Mouse (Mus musculus) gastrocnemius, adult 2 months (tissue): Measurements from ENCODE around the gene Atp2a2. TPM values are rescaled to one million over a fixed set of nuclear protein-coding genes. Genes with fewer than 3 reads are reported as not detected.
A peak's percentile ranks its signal among the peaks of the same experiment; 100 is the strongest.
"Not testable (repeated sequence)": the region's sequence is repeated elsewhere in the genome, so short reads cannot be mapped to it uniquely, and the experiment has no call there.

Experiments
- DNase-seq: peaks from one replicate; pipeline ENCODE4 v3.0.0; 2022
- H3K27ac ChIP-seq: fragments of 200-600 bp; 2 replicates; pipeline ENCODE4 v1.8.1; 2022; ENCODE audit warnings: mild to moderate bottlenecking
- H3K4me3 ChIP-seq: fragments of 200-600 bp; 2 replicates; pipeline ENCODE4 v1.8.1; 2022; ENCODE audit warnings: mild to moderate bottlenecking, moderate library complexity
- CTCF ChIP-seq: fragments of 200-600 bp; IDR thresholded peaks from 2 replicates; pipeline ENCODE4 v1.8.1; 2022; ENCODE audit warnings: antibody characterized with exemption, mild to moderate bottlenecking, moderate library complexity
- intact Hi-C: fragments of 180-260 bp; cut with DNase I; formaldehyde crosslinking; loops from one replicate; pipeline ENCODE4 v1.15.1; 2025
- total RNA-seq, 2 experiments: library from RNA; stranded (reverse); gene quantifications; 2 replicates each; pipeline ENCODE4 v1.2.3; 2021

The Atp2a2 gene
- total RNA-seq, 2 experiments from 2014 or later, result 387 to 963 TPM

DNA sequence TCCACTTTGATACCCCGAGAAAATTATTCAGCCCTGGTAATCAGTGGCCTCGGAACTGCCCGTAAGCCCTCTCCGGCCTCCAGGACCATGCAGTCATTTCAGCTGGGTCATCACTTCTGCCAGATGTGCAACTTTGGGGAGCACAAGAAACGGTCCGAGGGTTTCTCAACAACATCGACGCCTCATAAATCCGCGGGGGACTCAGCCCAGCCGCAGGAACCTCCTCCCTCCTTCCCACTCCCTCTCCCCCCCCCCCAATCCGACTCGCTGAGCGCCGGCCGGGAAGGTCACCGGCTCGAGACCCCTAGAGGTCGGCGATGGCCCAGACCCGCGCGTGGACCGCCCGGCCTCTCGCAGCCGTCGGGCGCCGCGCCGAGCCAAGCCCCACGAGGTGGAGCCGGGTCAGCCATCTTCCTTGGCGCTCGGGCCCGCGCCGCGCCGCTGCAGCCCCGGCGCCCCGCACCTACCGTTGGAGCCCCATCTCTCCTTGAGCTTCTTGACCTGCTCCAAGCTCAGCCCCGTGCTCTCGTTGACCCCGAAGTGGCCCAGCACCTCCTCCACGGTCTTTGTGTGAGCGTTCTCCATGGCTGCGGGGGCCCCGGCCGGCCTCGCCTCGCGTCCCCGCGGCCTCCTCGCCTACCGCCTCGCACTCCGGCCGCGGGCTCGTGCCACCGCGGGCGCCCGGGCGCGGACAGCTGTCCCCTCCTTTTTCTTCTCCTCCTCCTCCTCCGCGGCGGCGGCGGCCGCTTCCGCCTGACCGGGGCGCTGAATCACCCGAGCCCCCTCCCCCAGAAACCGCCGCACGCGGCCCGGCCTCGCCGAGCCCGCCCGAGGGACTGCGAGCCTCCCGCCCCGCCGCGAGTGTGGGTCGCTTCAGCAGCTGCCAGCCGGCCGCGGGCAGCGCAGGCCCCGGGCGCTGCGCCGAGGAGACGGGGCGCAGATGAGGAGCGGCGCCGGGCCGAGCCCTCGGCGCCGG, 636 bp downstream of the Atp2a2 start:
- peak overlapping the region; percentile 92 for H3K27ac ChIP-seq
- TF ChIP-seq CTCF, result no peak
- intact Hi-C loops, result loop anchor here (5.0 kb wide), 1 partner anchor 111 kb away; the partner anchor contains the start of gene Ift81
- peak overlapping the region; percentile 89 for H3K4me3 ChIP-seq
- DNase-seq, result peak; percentile 80

- H3K27ac ChIP-seq, result peak overlapping the region; percentile 92
- intact Hi-C loops, result loop anchor here (5.0 kb wide), 1 partner anchor 112 kb away; the partner anchor contains the start of gene Ift81
- DNase-seq, result no peak
- no peak for TF ChIP-seq CTCF
- peak overlapping the region; percentile 89 for H3K4me3 ChIP-seq
Observed at GRCm38 (mm10) chr5:122500563-122500962, 1.5 kb downstream of the Atp2a2 start.

DNA sequence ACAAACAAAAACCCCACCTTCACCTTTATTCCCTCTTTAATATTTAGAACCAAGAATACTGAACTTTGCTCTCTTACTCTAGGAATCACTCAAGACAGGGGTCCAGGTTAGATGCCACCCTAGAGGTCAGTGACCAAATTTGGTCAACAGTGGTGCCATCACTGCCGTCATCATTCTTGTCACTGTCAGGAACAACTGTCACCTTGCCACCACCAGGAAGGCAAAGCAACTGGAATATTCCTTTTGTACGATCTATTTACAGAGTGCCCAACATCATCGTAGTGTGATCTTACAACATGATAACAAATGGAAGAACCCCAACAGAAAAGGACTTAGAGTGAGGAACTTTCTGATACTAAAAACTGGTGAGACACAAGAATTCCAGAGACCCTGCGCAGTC, 1.9 kb downstream of the Atp2a2 start:
- no peak for TF ChIP-seq CTCF
- Histone ChIP-seq H3K4me3 (peak overlapping the region; percentile 89), H3K27ac (peak overlapping the region; percentile 92; the same call in 1 of the 2 replicates)
- intact Hi-C loops, result loop anchor here (5.0 kb wide), 1 partner anchor 112 kb away; the partner anchor contains the start of gene Ift81
- no peak for DNase-seq

DNA sequence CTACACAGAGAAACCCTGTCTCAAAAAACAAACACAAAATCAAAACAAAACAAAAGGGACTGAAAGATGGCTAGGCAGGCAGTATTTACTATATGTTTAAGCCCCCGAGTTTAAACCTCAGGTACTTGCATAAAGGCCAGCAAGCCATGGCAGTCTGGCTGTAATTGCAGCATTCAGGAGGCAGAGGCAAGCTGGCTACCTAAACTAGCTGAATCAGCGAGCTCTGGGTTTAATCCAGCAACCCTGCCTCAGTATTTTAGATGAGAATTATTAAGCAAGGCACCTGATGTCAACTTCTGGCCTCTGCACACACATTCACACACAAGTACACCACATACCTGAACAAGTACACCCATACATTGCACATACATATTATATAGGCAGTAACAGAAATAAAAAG, 4.0 kb downstream of the Atp2a2 start:
- intact Hi-C loops, result loop anchor here (5.0 kb wide), 1 partner anchor 91 kb away; no protein-coding TSS in a partner anchor
- TF ChIP-seq CTCF, result no peak
- no peak for DNase-seq
- Histone ChIP-seq H3K27ac (peak overlapping the region; percentile 6; the same call in 1 of the 2 replicates), H3K4me3 (peak overlapping the region; percentile 89)

DNA sequence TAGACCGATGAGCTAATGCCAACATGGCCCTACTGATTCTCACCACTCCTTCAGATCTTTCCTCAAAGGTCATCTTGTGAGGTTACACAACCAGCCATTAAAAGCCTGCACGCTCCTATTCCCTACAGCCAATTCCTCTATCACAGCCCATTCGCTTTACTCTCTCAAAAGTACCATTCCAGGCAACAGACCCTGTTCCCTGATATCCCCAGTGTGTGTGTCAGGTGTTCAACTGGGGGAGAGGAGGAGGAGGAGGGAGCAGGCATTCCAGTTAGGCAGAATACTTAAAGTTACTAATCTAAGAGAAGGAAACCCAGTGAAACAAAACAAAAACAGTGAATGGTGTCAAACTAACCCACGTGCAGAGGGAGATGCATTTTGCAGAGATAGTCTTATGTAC, 5.0 kb downstream of the Atp2a2 start:
- intact Hi-C loops, result loop anchor here (5.0 kb wide), 1 partner anchor 90 kb away; no protein-coding TSS in a partner anchor
- H3K4me3 ChIP-seq, result peak overlapping the region; percentile 2; the same call in 1 of the 2 replicates
- no peak for TF ChIP-seq CTCF

GRCm38 (mm10) chr5:122494449-122494848, 7.6 kb downstream of the Atp2a2 start:
- H3K4me3 ChIP-seq, result peak overlapping the region; percentile 24; the same call in 1 of the 2 replicates

More for the DNA sequence above, 5.0 kb downstream of the Atp2a2 start:
- DNase-seq, result no peak
- no peak overlapping the region for H3K27ac ChIP-seq

GRCm38 (mm10) chr5:122493035-122493434, 9.0 kb downstream of the Atp2a2 start:
- intact Hi-C loops, result no loop called here
- Histone ChIP-seq H3K27ac (no peak overlapping the region), H3K4me3 (no peak overlapping the region)
- DNase-seq, result no peak
- TF ChIP-seq CTCF, result no peak

More at GRCm38 (mm10) chr5:122494449-122494848, 7.6 kb downstream of the Atp2a2 start:
- no peak for TF ChIP-seq CTCF
- intact Hi-C loops, result no loop called here
- no peak overlapping the region for H3K27ac ChIP-seq
- no peak for DNase-seq

DNA sequence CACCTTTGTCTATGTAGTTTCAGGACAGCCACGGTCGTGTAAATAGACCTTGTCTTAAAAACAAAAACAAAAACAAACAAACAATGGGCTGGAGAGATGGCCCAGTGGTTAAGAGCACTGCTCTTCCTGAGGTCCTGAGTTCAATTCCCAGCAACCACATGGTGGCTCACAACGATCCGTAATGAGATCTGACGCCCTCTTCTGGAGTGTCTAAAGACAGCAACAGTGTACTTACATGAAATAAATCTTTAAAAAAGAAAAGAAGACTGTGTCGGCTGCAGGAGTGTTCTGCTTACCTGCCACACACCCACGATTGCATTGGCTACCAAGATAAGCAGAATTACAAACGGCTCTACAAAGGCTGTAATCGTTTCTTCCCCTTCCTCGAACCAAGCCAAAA, 10.6 kb downstream of the Atp2a2 start:
- no peak overlapping the region for H3K27ac ChIP-seq
- intact Hi-C loops, result no loop called here

DNA sequence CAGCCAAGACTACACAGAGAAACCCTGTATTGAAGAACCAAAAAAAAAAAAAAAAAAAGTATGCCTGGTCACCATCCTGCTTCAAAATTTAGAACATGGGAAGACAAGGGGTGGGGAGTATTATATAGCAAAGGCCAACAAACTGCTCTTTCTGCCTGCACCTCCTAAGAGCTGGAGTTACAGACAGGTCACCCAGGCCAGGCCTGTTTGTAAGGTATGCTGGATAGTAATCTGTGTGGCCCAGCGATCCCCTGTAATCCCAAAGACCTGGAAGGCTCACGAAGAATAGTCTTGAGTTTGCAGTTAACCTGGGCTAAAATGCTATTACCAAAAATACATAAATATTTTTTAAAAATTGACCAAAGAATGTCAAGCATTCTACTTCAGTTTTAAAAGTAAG, 11.9 kb downstream of the Atp2a2 start:
- DNase-seq, result no peak
- Histone ChIP-seq H3K4me3 (no peak overlapping the region), H3K27ac (no peak overlapping the region)
- TF ChIP-seq CTCF, result no peak
- intact Hi-C loops, result no loop called here

More for the DNA sequence above, 10.6 kb downstream of the Atp2a2 start:
- no peak for TF ChIP-seq CTCF
- DNase-seq, result no peak
- H3K4me3 ChIP-seq, result no peak overlapping the region

DNA sequence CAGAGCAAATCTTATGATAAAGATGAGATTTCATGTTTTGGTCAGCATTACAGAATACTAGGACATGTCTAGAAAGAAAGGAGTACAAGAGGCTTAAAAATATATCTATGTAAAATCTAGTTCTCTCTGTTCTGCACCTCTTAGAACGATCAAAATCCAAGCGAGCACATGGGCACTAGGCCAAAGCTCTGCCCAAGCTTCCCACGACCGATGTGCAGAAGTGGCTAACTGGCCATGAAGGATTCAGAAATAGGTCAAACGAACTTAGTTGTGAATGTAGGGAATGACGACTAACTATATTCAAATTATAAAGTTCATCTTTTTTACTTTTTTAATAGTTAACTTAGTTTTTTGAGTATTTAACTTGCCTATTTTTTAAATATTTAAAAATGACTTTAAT, 14.2 kb downstream of the Atp2a2 start:
- DNase-seq, result no peak
- intact Hi-C loops, result no loop called here
- Histone ChIP-seq H3K4me3 (no peak overlapping the region), H3K27ac (no peak overlapping the region)
- TF ChIP-seq CTCF, result no peak

GRCm38 (mm10) chr5:122486243-122486642, 15.8 kb downstream of the Atp2a2 start:
- H3K4me3 ChIP-seq, H3K27ac ChIP-seq, DNase-seq, intact Hi-C loops: not testable (repeated sequence)

GRCm38 (mm10) chr5:122482733-122483391, 19.2 kb downstream of the Atp2a2 start:
- Histone ChIP-seq H3K4me3 (no peak overlapping the region), H3K27ac (peak overlapping the region; percentile 48)
- no peak for DNase-seq
- no peak for TF ChIP-seq CTCF
- intact Hi-C loops, result no loop called here
